Mouse (Mus musculus) left cerebral cortex, postnatal 4 days (tissue): ENCODE measurements around the gene Hdc. TPM values are rescaled to one million over a fixed set of nuclear protein-coding genes. Genes with fewer than 3 reads are reported as not detected.
A peak's percentile ranks its signal among the peaks of the same experiment; 100 is the strongest.

Experiments used
- DNase-seq: peaks from one replicate; pipeline ENCODE4 v3.0.0-alpha.2; 2022
- intact Hi-C: fragments of 180-260 bp; cut with DNase I; formaldehyde crosslinking; loops from one replicate; pipeline ENCODE4 v1.15.1; 2025
- total RNA-seq, 2 experiments: library from RNA; stranded (reverse); gene quantifications; 2 replicates each; pipeline ENCODE4 v1.2.3; 2021

Hdc gene
- total RNA-seq, 2 experiments from 2014 or later: 1.1 to 1.5 TPM

GRCm38 (mm10) chr2:126601918-126602600, 17.0 kb downstream of the Hdc start:
- intact Hi-C loops: no loop called here

DNA sequence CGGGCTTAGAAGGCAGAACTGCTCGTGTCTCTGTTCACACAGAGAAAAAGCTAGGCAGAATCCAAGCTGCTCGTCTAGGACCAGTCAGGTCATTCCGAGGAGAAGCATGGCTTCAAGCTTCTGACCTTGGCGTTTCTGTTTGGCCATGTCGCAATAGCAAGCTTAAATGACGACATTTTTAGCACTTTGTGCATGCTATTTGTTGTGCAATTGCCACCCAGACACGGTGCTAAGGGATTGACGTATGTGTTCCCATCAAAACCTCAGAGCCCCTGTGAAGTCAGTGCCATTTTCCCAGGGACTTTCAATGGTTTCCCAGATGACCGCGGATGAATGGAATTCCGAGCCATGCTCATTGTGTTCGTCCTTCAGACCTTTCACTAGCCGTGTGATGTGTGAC, 18.6 kb downstream of the Hdc start:
- intact Hi-C loops: no loop called here
- DNase-seq: no peak

More at GRCm38 (mm10) chr2:126601918-126602600, 17.0 kb downstream of the Hdc start:
- no peak for DNase-seq

DNA sequence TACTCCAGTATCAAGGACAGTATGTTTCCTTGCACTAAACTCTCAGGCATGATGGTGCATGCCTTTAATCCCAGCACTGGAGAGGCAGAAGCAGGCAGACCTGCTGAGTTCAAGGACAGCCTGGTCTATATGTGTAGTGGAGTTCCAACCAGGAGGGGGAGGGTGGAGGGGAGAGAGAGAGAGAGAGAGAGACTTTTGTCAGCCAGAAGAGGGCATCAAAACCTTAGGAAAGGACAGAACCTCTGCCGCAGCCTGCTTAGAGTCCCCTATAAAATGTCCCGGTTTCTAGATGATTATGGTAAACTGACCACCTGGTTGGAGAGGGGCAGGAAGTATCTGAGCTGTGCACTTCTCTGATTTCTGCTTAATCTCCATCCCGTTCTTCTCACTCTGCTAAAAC, 20.1 kb downstream of the Hdc start:
- no peak for DNase-seq
- intact Hi-C loops: loop anchor here (5.0 kb wide), 1 partner anchor 63 kb away; no protein-coding TSS in a partner anchor

- intact Hi-C loops: loop anchor here (5.0 kb wide), 1 partner anchor 64 kb away; no protein-coding TSS in a partner anchor
Observed at GRCm38 (mm10) chr2:126598359-126598758, 20.7 kb downstream of the Hdc start.

GRCm38 (mm10) chr2:126597279-126598241, 21.5 kb downstream of the Hdc start:
- DNase-seq: no peak

More at GRCm38 (mm10) chr2:126598359-126598758, 20.7 kb downstream of the Hdc start:
- DNase-seq: no peak

DNA sequence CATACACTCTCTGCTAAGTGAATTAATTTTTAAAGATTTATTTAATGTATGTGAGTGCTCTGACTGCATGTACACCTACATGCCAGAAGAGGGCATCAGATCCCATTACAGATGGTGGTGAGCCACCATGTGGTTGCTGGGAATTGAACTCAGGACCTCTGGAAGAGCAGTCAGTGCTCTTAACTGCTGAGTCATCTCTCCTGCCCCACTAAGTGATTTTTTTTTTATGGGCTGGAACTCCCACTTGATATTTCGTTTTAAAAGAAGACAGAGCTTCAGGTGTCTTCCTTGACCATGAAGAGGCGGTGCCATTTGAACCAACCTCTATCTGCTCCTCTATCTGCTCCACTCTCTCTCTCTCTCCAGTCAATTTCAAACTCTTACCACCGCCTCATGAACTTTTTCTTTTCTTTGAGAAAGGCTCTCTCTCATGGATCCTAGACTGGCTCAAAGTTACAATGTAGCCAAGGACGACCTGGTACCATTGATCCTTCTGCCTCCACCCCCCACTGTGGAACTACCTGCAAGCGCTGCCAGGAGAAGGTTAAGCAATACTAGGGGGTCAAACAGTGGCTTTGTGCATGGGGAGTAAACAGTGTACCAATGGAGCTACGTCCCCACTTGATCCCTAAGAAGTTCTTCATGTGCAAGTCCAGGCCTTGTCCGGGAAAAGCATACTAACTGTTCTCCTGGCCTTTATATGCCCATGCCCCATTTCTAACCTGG, 22.6 kb downstream of the Hdc start:
- intact Hi-C loops: loop anchor here (5.0 kb wide), 1 partner anchor 66 kb away; no protein-coding TSS in a partner anchor
- DNase-seq: no peak

More at GRCm38 (mm10) chr2:126597279-126598241, 21.5 kb downstream of the Hdc start:
- intact Hi-C loops: loop anchor here (5.0 kb wide), 1 partner anchor 65 kb away; no protein-coding TSS in a partner anchor

DNA sequence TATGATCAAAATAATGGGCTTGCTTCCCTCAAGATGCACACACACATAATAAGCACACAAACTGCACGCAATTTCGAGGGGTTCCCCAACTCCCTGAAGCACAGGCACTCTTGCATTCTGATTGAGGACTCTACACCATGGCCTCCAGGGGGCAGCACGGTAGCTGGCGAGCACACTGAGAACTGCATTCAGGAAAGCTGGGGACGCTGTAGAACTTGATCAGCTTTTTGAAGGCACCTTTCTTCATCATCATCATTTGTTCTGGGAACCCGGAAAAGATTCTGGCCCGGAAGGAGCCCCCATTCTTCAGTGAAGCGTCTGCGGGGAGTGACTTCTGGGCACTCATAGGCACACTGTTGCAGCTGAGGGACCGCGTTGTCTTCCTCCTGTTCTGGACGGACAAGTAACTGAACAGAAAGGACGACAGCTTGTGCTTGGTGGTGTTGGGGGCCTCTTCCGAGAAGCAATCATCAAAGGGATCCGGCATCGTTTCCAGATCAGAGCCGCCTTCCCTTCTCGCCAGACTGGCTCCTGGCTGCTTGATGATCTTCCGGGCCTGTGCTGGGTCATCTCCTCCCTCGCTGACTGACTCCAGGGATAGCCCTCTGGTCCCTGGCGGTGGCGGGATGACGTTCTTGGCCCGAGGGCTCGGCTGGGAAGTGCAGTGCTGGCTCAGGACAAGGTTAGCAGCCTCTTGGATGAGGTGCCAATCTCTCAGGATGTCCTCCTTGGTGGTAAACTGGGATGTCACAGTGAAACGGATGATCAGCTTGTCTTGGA, 25.1 kb downstream of the Hdc start:
- intact Hi-C loops: no loop called here

GRCm38 (mm10) chr2:126591304-126591703, 27.8 kb downstream of the Hdc start:
- no peak for DNase-seq
- intact Hi-C loops: no loop called here

More for the DNA sequence above, 25.1 kb downstream of the Hdc start:
- peak; percentile 68 for DNase-seq

DNA sequence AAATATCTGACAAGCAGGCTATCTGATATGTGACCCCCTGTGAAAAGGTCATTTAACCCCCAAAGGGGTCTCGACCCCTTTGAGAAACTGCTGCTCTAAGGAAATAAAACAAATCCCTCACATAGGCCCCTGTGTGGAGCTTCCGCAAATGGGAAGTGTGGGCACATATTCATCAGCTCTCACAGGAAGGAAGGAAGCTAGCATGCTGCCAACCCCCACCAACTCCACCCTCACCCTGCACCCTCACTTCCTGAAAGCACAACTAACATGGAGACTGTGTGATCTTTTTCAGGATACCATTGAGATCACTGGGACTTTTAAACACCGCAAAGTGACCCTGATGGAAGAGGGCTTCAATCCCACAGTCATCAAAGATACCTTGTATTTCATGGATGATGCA, 31.6 kb downstream of the Hdc start:
- intact Hi-C loops: no loop called here
- DNase-seq: no peak

GRCm38 (mm10) chr2:126584621-126585369, 34.3 kb downstream of the Hdc start:
- no peak for DNase-seq
- intact Hi-C loops: no loop called here

DNA sequence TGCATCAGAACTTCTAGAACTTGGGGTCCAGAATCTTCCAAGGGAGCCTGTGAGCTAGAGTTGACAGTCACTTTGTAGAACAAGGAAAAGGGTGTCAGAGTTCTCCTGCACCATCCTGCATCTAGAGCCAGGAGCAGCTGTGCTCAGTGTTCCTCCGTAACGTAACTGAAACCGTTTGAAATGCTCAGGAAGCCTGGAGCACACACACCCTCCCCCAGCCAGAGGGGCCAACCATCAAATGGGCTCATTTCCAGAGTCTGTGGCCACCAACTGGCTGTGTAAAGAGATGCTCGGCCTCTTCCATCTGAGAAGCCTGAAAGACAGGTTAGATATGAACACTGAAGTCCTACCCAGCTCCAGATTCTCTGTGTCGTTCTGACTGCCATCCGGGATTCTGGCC, 35.1 kb downstream of the Hdc start:
- intact Hi-C loops: no loop called here
- no peak for DNase-seq

- no peak for DNase-seq
- intact Hi-C loops: no loop called here
Observed at GRCm38 (mm10) chr2:126579282-126579681, 39.8 kb downstream of the Hdc start.

- intact Hi-C loops: no loop called here
- DNase-seq: no peak
Observed at GRCm38 (mm10) chr2:126577362-126577761, 41.7 kb downstream of the Hdc start.

DNA sequence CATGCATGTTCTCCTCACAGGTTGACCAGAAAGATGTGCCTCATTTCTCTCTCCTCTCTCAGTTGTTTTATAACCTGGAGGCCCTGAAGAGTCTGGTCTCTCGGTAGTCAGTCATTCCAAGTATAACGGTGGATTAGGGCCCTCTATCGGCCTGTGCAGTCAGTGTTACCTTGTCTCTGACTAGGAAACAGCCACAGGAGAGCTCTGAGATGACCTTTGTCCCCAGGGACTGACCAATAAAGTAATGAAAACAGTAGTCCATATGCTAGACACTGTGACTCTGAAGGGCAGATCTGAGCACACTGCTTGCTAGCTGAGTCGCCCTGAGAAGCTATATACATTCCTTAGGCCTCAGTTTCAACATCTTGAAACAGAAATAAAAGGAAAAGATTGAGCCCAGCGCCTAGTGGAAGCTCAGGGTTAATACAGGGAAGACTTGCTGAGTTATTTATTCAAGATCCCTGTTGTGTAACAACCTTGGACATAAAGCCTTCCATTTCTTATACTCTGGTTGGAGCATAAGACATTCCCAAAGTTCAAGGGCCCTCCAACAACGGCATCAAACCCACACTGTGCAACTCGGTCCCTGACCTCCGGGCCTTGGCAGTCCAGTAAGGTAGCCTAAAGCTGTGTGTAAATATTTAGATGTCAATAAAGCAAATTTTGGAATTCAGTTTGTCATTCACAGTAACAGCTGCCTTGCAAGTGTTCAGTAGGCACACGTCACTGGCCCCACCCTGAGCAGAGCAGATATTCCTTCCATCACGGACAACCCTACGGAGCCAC, 43.5 kb downstream of the Hdc start:
- intact Hi-C loops: no loop called here
- no peak for DNase-seq

DNA sequence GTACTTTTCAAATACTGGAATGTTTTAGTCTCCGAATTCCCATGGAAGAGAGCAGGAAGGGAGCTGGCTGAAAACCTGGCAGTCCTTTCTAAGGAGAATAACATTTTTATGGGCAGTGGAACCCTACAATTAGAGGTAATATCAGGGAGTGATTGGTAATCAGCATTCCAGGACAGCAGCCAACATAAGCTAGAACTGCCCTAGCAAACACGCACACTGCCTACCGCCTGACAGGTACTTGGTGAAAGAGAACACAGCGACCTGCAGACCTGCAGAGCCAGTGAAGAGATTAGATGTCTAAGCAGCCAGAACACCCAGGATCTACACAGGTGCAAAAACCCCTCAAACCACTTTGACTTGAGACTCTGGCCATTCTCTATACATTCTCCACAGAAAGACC, 46.4 kb downstream of the Hdc start:
- DNase-seq: no peak
- intact Hi-C loops: no loop called here

DNA sequence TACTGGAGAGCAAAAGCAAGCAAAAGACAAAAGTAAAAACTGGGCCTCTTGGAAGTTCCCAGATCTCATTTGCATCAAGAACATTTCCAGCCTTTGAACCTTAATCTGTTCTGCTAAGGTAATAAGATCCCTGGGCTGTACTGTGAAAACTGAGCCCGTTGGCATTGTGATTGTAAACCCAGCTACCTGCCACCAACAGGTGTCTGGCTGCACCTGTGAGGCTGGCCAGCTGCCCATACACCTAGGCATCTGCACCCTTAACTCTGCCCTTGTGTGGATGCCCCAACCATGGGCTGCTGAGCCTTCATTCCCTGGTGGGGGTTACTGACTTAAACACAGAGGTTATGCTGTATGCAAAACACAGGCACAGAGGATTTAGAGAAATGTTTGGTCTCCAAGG, 46.9 kb downstream of the Hdc start:
- intact Hi-C loops: no loop called here
- no peak for DNase-seq

GRCm38 (mm10) chr2:126563411-126564105, 55.5 kb downstream of the Hdc start:
- intact Hi-C loops: no loop called here
- peak; percentile 23 for DNase-seq

- intact Hi-C loops: no loop called here
- no peak for DNase-seq
Observed at GRCm38 (mm10) chr2:126560094-126560493, 59.0 kb downstream of the Hdc start.
